Mouse (Mus musculus): ENCODE results near the gene Tsfm.
"Not testable (repeated sequence)": the region's sequence is repeated elsewhere in the genome, so short reads cannot be mapped to it uniquely, and the experiment has no call there.

Tsfm gene

GRCm38 (mm10) chr10:127063913-127064870, 33.6 kb upstream of the Tsfm start:
- in situ Hi-C loops (cut with MboI; ENCODE audit: low sequenced_read_pairs), result no loop called here

GRCm38 (mm10) chr10:127063239-127063872, 32.7 kb upstream of the Tsfm start, which contains the start of gene Cdk4:
Gene Cdk4, plus strand, starts transcription at chr10:127063534.
- in situ Hi-C loops (cut with MboI; ENCODE audit: low sequenced_read_pairs), result no loop called here

GRCm38 (mm10) chr10:127062503-127062902, 31.9 kb upstream of the Tsfm start:
- in situ Hi-C loops (cut with MboI; ENCODE audit: low sequenced_read_pairs), result no loop called here

GRCm38 (mm10) chr10:127062101-127062500, 31.5 kb upstream of the Tsfm start:
- in situ Hi-C loops (cut with MboI; ENCODE audit: low sequenced_read_pairs), result not testable (repeated sequence)

DNA sequence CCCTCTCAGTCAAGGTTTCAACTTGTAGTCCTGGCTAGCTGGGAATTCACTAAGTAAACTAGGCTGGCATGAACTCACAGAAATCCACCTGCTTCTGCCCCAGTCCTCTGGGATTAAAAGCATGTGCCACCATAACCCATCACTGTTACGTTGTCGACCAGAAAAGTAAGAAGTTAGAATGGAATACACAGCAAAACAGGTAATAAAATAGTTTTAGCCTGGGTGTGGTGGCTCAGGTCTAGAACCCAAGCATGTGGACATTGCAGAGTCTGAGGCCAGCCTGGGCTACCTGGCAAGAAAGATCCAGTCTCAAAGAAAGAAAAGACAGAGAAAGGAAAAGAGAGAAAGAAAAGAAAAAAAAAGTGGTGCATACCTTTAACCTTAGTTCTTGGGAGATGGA, 30.9 kb upstream of the Tsfm start:
- in situ Hi-C loops (cut with MboI; ENCODE audit: low sequenced_read_pairs), result no loop called here

- in situ Hi-C loops (cut with MboI; ENCODE audit: low sequenced_read_pairs), result no loop called here
These were observed 30.4 kb upstream of the Tsfm start for GRCm38 (mm10) chr10:127061085-127061484.

DNA sequence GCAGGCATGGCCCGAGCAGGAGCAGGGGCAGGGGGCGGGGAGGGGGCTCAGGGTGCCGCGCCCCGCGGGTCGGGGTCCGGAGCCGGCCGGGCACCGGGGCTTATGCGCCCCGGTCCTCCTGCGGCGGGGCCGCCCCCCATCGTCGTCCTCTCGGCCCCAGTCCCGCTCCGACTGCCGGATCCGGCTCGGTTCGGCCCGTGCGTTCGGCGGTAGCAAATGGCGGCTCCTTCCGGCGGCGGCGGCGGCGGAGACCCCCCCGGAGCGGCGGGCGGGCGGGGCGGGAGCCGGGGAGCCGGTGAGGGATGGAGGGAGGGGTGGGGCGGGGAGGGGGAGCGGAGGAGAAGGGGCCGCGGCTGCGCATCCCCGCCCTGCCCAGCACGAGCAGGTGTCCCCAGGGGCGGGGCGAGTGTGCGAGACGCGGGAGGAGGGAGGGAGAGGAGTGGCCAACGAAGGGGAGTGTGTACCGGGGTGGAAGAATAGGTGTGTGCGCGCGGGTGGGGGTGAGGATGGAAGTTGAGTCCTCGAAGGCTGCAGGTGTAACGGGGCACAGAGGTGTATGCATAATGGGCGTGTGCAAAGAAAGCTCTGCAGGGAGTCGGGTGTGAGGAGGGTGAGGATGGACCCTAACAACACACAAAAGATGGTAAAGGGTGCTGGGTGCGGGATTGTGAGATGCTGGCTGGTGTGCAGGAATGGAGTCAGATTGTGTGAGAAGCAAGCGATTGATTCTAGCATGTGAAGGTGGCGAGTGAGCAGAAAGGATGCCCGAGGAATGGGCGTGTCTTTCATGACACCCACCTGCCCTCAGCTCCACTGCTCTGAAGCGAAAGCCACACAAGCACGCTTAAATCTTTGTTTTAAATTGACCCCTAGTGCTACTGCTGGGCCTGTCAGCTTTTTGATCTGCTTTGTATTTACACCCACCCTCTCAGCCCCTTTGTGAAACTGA, 29.6 kb upstream of the Tsfm start, which contains the start of gene March9:
TSS of gene March9 (minus strand) at position 217 of the 949 bp plus-strand sequence.
- in situ Hi-C loops (cut with MboI; ENCODE audit: low sequenced_read_pairs), result no loop called here

DNA sequence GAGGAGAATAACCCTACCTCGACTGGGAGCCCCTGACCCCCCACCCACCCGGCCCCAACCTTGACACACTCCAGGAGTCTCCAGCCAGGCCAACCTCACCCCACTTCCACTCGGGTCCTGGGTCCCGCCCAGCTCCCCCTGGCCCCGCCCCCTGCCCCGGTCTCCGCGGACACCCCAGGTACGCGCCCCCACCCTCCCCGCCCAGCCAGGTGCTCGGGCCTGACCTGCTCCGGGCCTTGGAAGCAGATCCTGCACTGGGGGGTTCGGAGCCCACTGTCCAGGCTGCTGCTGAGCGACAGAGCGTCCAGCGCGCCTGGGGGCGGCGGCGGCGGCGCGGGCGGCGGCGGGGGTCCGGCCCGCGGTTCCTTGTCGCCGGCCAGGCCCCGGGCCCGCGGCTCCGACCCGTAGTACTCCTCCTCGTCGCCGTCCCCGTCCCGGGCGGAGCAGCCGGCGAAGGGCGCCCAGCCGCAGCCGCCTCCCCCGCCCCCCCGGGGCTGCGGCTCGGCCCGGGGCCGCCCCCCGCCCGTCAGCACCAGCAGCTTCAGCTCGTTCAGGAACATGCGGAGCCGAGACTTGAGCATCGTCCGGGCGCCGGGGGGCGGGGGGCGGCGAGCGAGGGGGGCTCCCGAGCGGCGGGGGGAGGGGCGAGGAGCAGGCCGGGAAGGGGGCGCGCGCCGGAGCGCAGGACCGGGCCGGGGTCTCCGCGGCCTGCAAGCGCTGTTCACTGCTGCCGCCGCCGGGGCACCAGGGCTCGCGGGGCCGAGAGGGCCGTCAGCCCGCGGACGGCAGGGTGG, 28.7 kb upstream of the Tsfm start:
- in situ Hi-C loops (cut with MboI; ENCODE audit: low sequenced_read_pairs), result no loop called here

DNA sequence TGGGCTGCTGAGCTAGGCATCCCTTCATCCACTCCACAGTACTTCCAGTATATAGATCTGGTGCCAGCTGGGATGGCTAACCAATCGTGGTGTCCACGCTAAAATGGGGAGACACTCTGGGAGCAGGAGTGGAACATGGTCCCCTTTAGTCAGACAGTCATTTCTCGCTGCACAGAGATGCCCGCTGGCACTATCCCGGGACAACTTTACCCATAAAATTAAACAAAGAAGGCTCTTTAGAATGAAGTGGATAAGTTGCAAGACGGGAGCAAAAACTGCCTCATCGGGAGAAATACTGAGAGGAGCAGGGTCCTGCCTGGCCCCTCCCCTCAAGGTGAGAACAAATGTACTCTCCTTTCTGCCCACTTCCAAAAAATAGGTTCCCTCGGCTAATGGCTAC, 28.1 kb upstream of the Tsfm start:
- in situ Hi-C loops (cut with MboI; ENCODE audit: low sequenced_read_pairs), result no loop called here

DNA sequence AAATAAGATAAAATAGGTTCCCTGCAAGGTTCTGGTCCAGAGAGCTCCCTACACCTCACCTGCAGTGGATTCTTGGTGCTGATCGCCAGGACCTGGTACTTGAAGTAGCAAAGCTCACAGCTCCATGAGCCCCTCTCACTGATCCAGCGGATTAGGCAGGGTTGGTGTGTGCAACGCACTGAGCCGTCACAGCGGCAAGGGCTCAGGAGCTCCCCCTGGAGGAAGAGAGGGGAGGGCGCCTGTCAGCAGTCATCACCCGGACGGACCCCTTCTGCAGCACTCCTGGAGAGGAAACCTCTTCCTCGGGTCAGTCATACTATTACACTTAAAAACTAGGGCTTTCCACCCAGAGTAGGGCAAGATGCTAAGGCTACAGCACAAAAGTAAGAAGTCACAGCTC, 27.5 kb upstream of the Tsfm start:
- in situ Hi-C loops (cut with MboI; ENCODE audit: low sequenced_read_pairs), result no loop called here

DNA sequence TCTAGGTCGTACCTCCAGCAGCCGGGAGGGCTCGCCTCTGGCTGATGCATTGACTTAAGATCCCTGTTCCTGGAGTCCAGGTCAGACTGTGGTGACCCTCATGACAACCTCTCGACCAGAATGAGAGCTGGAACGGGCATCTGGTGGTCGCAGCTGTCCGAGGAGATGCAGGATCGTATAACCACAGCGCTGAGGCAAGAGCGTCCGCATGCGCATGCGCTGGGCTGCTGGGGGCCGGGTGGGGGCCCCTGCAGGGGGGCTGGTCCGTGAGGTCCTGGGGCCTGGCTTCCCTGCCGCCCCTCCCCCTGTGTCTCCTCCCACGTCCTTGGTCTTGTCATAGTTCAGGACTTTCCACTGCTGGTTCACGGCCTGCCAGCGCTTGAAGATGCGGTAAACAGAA, 25.9 kb upstream of the Tsfm start:
- in situ Hi-C loops (cut with MboI; ENCODE audit: low sequenced_read_pairs), result no loop called here

GRCm38 (mm10) chr10:127055406-127055805, 24.8 kb upstream of the Tsfm start:
- in situ Hi-C loops (cut with MboI; ENCODE audit: low sequenced_read_pairs), result no loop called here

DNA sequence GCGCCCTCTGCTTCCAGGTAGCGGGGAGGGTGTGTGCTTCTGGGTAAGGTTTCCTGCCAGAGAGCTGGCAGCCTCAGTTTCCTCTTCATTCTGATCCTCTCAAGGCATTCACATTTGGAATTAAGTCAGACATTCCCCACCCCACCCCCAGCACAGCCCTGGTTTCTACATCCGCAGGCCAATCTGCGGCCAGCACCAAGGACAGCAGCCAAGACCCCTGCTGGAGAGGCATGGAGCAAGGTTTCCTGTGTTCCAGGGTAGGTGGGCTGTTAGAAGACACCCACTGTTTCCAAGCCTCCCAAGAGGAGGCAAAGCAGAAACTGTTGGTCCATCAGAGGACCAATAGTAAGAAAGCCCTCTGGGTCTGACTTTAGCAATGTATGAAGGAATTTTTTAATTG, 24.0 kb upstream of the Tsfm start:
- in situ Hi-C loops (cut with MboI; ENCODE audit: low sequenced_read_pairs), result no loop called here

GRCm38 (mm10) chr10:127050119-127050474, 19.5 kb upstream of the Tsfm start:
- in situ Hi-C loops (cut with MboI; ENCODE audit: low sequenced_read_pairs), result no loop called here

DNA sequence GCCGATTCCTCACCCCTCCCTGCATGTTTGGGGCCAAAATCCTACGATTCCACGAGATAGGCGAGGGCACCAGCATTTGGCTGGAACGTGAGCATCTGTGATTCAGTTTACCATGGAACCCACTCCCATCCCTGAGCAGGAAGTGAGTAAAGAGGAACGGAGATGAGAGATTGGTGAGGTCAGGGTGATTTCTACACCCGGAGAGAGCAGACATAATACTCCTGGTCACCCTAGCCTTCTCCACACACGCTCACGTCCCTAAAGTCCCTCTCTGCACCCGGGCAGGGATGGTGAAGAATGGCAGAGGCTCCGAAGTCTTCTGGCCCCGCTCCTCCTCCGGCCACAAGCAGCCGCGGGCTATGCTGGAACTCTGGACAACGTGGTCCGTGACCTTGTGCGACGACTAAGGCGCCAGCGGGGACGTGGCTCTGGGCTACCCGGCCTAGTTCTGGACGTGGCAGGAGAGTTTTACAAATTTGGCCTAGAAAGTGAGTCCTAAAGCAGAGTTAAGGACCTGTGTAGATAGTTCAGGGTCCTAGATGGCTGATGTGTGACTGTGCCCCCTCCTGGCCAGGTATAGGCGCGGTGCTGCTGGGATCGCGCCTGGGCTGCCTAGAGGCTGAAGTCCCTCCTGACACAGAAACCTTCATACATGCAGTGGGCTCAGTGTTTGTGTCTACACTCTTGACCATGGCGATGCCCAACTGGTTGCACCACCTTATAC, 18.9 kb upstream of the Tsfm start:
- in situ Hi-C loops (cut with MboI; ENCODE audit: low sequenced_read_pairs), result no loop called here

DNA sequence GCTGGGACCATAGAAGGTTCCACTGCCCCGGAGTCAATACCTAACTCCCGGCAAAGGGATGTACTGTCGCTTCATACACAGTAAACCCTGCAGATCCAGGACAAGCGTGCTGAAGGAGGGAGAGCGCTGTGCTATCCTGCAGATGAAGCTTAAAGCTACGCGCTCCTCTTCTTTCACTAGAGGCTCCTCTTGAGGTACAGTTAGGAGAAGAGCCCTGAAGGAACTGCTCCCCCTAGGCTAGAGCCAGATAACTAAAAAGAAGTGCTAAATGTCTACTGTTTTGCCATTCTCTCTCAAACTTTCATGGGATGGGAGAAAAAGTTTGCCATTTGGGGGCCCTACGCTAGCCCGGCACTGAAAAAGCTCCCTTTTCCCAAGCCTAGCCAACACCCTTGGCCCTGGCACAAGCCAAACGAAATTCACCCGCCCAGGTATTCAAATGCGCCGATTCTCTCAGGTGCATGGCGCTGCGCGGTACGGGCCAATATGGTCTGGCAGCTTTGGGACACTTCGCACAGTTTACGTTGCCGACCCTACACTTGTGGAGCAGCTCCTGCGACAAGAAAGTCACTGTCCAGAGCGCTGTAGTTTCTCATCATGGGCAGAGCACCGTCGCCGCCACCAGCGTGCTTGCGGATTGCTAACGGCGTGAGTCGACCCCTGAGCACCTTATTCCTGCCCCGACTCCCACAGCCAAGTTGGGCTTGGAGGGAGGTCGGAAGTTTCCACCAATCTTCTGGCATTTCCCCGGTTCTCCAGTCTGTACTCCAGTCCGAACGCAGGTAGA, 18.2 kb upstream of the Tsfm start:
- in situ Hi-C loops (cut with MboI; ENCODE audit: low sequenced_read_pairs), result no loop called here

- in situ Hi-C loops (cut with MboI; ENCODE audit: low sequenced_read_pairs), result no loop called here
These were observed 17.3 kb upstream of the Tsfm start, which contains the start of gene Cyp27b1 for GRCm38 (mm10) chr10:127047954-127048353. Gene Cyp27b1, plus strand, starts transcription at chr10:127048250.

GRCm38 (mm10) chr10:127043187-127043586, 12.5 kb upstream of the Tsfm start:
- in situ Hi-C loops (cut with MboI; ENCODE audit: low sequenced_read_pairs), result no loop called here

All from CH12F3 (cell line).